12 mouse cellular contexts compared by ENCODE assay signal in genomic region chr17:56407379-56407778, GRCm38 (mm10).
DNase-seq lines count a peak whose midpoint lies in the region; ATAC-seq and TF ChIP-seq lines count a peak whose summit lies in the region.
"Had no signal": no experiment of that assay in that cellular context is flagged by ENCODE, and none has a peak within 500 bp of the region (broad histone marks: within the 10 kb centered on the region; RNA-seq: fewer than 3 reads in every experiment).

No protein-coding gene starts in this region.

- H3K9me3 ChIP-seq in heart, postnatal 0 days (replicated peaks; ENCODE audit: control insufficient read depth, low read length) = no peaks in the 10 kb centered on the region
- no peaks in the 10 kb centered on the region for H3K9me3 ChIP-seq in embryonic facial prominence, embryonic 15.5 days (replicated peaks)
- no peaks in the 10 kb centered on the region for H3K9me3 ChIP-seq in hindbrain, embryonic 14.5 days (ENCODE audit: control insufficient read depth, low read length)
- H3K9me3 ChIP-seq in midbrain, embryonic 15.5 days = no peaks in the 10 kb centered on the region

- 15% methylated on average over 8 of the region's 8 CpGs for WGBS in heart, postnatal 0 days
- 28% methylated on average over 8 of the region's 8 CpGs for WGBS in heart, adult 2 months
- 55% methylated on average over 8 of the region's 8 CpGs for WGBS in embryonic facial prominence, embryonic 15.5 days
- 47% methylated on average over 8 of the region's 8 CpGs for WGBS in hindbrain, embryonic 14.5 days
- 55% methylated on average over 8 of the region's 8 CpGs for WGBS in midbrain, embryonic 15.5 days

- H3K27ac ChIP-seq in heart, postnatal 0 days (ENCODE audit: low read depth) = no peak overlapping the region
- no peak overlapping the region for H3K27ac ChIP-seq in heart, adult 2 months
- peak overlapping the region; percentile 55; the same call in 1 of the 2 replicates for H3K27ac ChIP-seq in embryonic facial prominence, embryonic 15.5 days (replicated peaks)
- H3K27ac ChIP-seq in hindbrain, embryonic 14.5 days = peak overlapping the region; percentile 71
- H3K27ac ChIP-seq in midbrain, embryonic 15.5 days = peak overlapping the region; percentile 74
- H3K27ac ChIP-seq: liver, embryonic 14.5 days had no signal

- peaks cover 19% of the 10 kb centered on the region for H3K4me1 ChIP-seq in heart, postnatal 0 days (ENCODE audit: control insufficient read depth, insufficient read depth)
- peaks cover 2% of the 10 kb centered on the region for H3K4me1 ChIP-seq in heart, adult 2 months (ENCODE audit: control insufficient read depth, insufficient read depth, low read length)
- peaks cover 20% of the 10 kb centered on the region for H3K4me1 ChIP-seq in embryonic facial prominence, embryonic 15.5 days
- H3K4me1 ChIP-seq in hindbrain, embryonic 14.5 days (replicated peaks; ENCODE audit: control insufficient read depth, insufficient read depth, low read length) = peaks cover 31% of the 10 kb centered on the region
- H3K4me1 ChIP-seq in midbrain, embryonic 15.5 days = peaks cover 40% of the 10 kb centered on the region

- intact Hi-C loops in heart, adult 2 months (cut with DNase I) = loop anchor here (5.0 kb wide), 1 partner anchor 145 kb away; the partner anchor contains the start of gene Gm20219

- peaks cover 18% of the 10 kb centered on the region for H3K36me3 ChIP-seq in heart, postnatal 0 days (replicated peaks; ENCODE audit: control insufficient read depth, insufficient read depth, low read length)
- H3K36me3 ChIP-seq in heart, adult 2 months (ENCODE audit: control insufficient read depth, insufficient read depth, low read length) = no peaks in the 10 kb centered on the region
- peaks cover 42% of the 10 kb centered on the region for H3K36me3 ChIP-seq in embryonic facial prominence, embryonic 15.5 days
- H3K36me3 ChIP-seq in hindbrain, embryonic 14.5 days (replicated peaks; ENCODE audit: control insufficient read depth, insufficient read depth) = peaks cover 48% of the 10 kb centered on the region
- H3K36me3 ChIP-seq in midbrain, embryonic 15.5 days (replicated peaks) = peaks cover 25% of the 10 kb centered on the region

- no peaks in the 10 kb centered on the region for H3K27me3 ChIP-seq in heart, postnatal 0 days (ENCODE audit: control insufficient read depth, insufficient read depth, low read length)
- H3K27me3 ChIP-seq in heart, adult 2 months (ENCODE audit: control insufficient read depth, insufficient read depth, low read length) = no peaks in the 10 kb centered on the region
- H3K27me3 ChIP-seq in embryonic facial prominence, embryonic 15.5 days = no peaks in the 10 kb centered on the region
- H3K27me3 ChIP-seq in hindbrain, embryonic 14.5 days (ENCODE audit: control insufficient read depth, insufficient read depth, low read length) = no peaks in the 10 kb centered on the region
- no peaks in the 10 kb centered on the region for H3K27me3 ChIP-seq in midbrain, embryonic 15.5 days (replicated peaks)

- no peak overlapping the region for H3K4me3 ChIP-seq in heart, postnatal 0 days (ENCODE audit: low read depth, low read length)
- no peak overlapping the region for H3K4me3 ChIP-seq in heart, adult 2 months
- H3K4me3 ChIP-seq in embryonic facial prominence, embryonic 15.5 days (replicated peaks) = no peak overlapping the region
- H3K4me3 ChIP-seq in hindbrain, embryonic 14.5 days (replicated peaks; ENCODE audit: low read length) = no peak overlapping the region
- H3K4me3 ChIP-seq in midbrain, embryonic 15.5 days = no peak overlapping the region

- no peak overlapping the region for H3K4me2 ChIP-seq in heart, postnatal 0 days (ENCODE audit: low read depth, low read length)
- H3K4me2 ChIP-seq in embryonic facial prominence, embryonic 15.5 days (replicated peaks) = no peak overlapping the region
- H3K4me2 ChIP-seq in hindbrain, embryonic 14.5 days (replicated peaks) = no peak overlapping the region
- no peak overlapping the region for H3K4me2 ChIP-seq in midbrain, embryonic 15.5 days

- no peak overlapping the region for H3K9ac ChIP-seq in heart, postnatal 0 days (replicated peaks; ENCODE audit: low read depth, low read length)
- H3K9ac ChIP-seq in heart, adult 2 months (ENCODE audit: low read depth, low read length) = no peak overlapping the region
- H3K9ac ChIP-seq in embryonic facial prominence, embryonic 15.5 days = no peak overlapping the region
- H3K9ac ChIP-seq in hindbrain, embryonic 14.5 days = no peak overlapping the region
- no peak overlapping the region; the same call in 1 of the 2 replicates for H3K9ac ChIP-seq in midbrain, embryonic 15.5 days
- H3K9ac ChIP-seq: liver, embryonic 14.5 days had no signal

- no peaks in the 10 kb centered on the region for H3K79me2 ChIP-seq in heart, adult 2 months (replicated peaks; ENCODE audit: control insufficient read depth, insufficient read depth, low read length)

- no peak for TF ChIP-seq CTCF in heart, postnatal 0 days (IDR thresholded peaks at IDR 0.05; ENCODE audit: low read depth)
- TF ChIP-seq CTCF in heart, adult 2 months (IDR thresholded peaks at IDR 0.05) = no peak

- TF ChIP-seq EP300 in heart, postnatal 0 days (IDR thresholded peaks at IDR 0.05; ENCODE audit: low read depth) = no peak
- TF ChIP-seq EP300 in heart, adult 2 months (IDR thresholded peaks at IDR 0.05; ENCODE audit: insufficient read depth, low read depth, low read length) = no peak

- peak; percentile 28; the same call in 1 of the 2 replicates for ATAC-seq in heart, postnatal 0 days (ENCODE audit: insufficient read depth, low read depth)
- ATAC-seq in embryonic facial prominence, embryonic 15.5 days (ENCODE audit: insufficient number of reproducible peaks, low FRiP score, low TSS enrichment, low read depth) = no peak
- no peak for ATAC-seq in hindbrain, embryonic 14.5 days (ENCODE audit: low FRiP score)
- peak; percentile 14; the same call in 1 of the 2 replicates for ATAC-seq in midbrain, embryonic 15.5 days (replicated peaks)
- no peak for ATAC-seq in erythroid progenitor cell, adult 5-6 weeks (replicated peaks; ENCODE audit: low FRiP score, poor library complexity, severe bottlenecking)
- ATAC-seq: activated CD4-positive, CD25-positive, alpha-beta regulatory T cell, adult 4 months had no signal

- DNase-seq in heart, postnatal 0 days (ENCODE audit: low spot score) = no peak
- no peak for DNase-seq in heart, adult 2 months
- DNase-seq in hindbrain, embryonic 14.5 days (ENCODE audit: low spot score) = no peak
- no peak for DNase-seq in adrenal gland, postnatal 14 days
- no peak for DNase-seq in testis, postnatal 14 days (ENCODE audit: low spot score)
- DNase-seq: cerebellum, adult 2 months; kidney, adult 9 months had no signal

- no peak for TF ChIP-seq POLR2A in heart, adult 2 months (IDR thresholded peaks at IDR 0.05; ENCODE audit: insufficient read depth, low read depth, low read length)

Comparison
In these comparisons a context has a peak if more than half of its experiments do, and no peak if none do; other contexts are left out.
1. ATAC-seq: peak in heart, postnatal 0 days (single experiment) and midbrain, embryonic 15.5 days (single experiment); none in embryonic facial prominence, embryonic 15.5 days (single experiment), hindbrain, embryonic 14.5 days (single experiment) and erythroid progenitor cell, adult 5-6 weeks (single experiment).
2. H3K27ac ChIP-seq: peak in embryonic facial prominence, embryonic 15.5 days (single experiment), hindbrain, embryonic 14.5 days (single experiment) and midbrain, embryonic 15.5 days (single experiment); none in heart, postnatal 0 days (single experiment) and heart, adult 2 months (single experiment).